Mouse (Mus musculus) limb, embryonic 13.5 days (tissue): ENCODE results near the gene E130311K13Rik. TPM values are rescaled to one million over a fixed set of nuclear protein-coding genes. Genes with fewer than 3 reads are reported as not detected.

ENCODE experiments used
- ATAC-seq: fragments of 200-750 bp; cut with Nextera tagmentation; 2 replicates; pipeline ENCODE4 v1.8.0; 2017; ENCODE audit warnings: low read depth, moderate number of reproducible peaks, moderate TSS enrichment; ENCODE audit not compliant: low FRiP score
- H3K27ac ChIP-seq: fragments of 300-500 bp; sonication (generic); 2 replicates; pipeline ENCODE4 v1.5.1; 2015; ENCODE audit warnings: inconsistent platforms, mild to moderate bottlenecking, moderate library complexity
- H3K27me3 ChIP-seq: fragments of 300-500 bp; sonication (generic); 2 replicates; pipeline ENCODE4 v1.6.1; 2015; ENCODE audit warnings: mild to moderate bottlenecking, inconsistent platforms
- H3K36me3 ChIP-seq: fragments of 300-500 bp; sonication (generic); 2 replicates; pipeline ENCODE4 v1.6.1; 2015; ENCODE audit warnings: inconsistent platforms, mild to moderate bottlenecking, moderate library complexity
- H3K4me1 ChIP-seq: fragments of 300-500 bp; sonication (generic); 2 replicates; pipeline ENCODE4 v1.6.1; 2015; ENCODE audit warnings: inconsistent platforms
- H3K4me2 ChIP-seq: fragments of 300-500 bp; sonication (generic); replicated peaks from 2 replicates; pipeline ENCODE4 v1.6.1; 2015; ENCODE audit warnings: inconsistent platforms, mild to moderate bottlenecking, moderate library complexity
- H3K4me3 ChIP-seq: fragments of 300-500 bp; sonication (generic); 2 replicates; pipeline ENCODE4 v1.5.1; 2015; ENCODE audit warnings: moderate library complexity, mild to moderate bottlenecking, inconsistent platforms
- H3K9ac ChIP-seq: fragments of 300-500 bp; sonication (generic); 2 replicates; pipeline ENCODE4 v1.6.1; 2015; ENCODE audit warnings: mild to moderate bottlenecking, inconsistent platforms
- H3K9me3 ChIP-seq: fragments of 300-500 bp; sonication (generic); 2 replicates; pipeline ENCODE4 v1.6.1; 2016; ENCODE audit warnings: inconsistent platforms
- WGBS: fragments of 180-500 bp; shearing (Covaris S2); methylation state at CpG from one replicate; pipeline ENCODE4 v1.1.7; 2015; 5-methylcytosine and 5-hydroxymethylcytosine counted together
- polyA plus RNA-seq: library from polyadenylated mRNA; unstranded; fragments of >200 nt; fragmentation: Nextera tagmentation; extraction: Ambion mirVana; gene quantifications from 2 replicates; pipeline ENCODE4 v1.2.1, GENCODE M21; 2015

Gene E130311K13Rik
- polyA plus RNA-seq, 1 experiment from 2014 or later, result 7.6 TPM

DNA sequence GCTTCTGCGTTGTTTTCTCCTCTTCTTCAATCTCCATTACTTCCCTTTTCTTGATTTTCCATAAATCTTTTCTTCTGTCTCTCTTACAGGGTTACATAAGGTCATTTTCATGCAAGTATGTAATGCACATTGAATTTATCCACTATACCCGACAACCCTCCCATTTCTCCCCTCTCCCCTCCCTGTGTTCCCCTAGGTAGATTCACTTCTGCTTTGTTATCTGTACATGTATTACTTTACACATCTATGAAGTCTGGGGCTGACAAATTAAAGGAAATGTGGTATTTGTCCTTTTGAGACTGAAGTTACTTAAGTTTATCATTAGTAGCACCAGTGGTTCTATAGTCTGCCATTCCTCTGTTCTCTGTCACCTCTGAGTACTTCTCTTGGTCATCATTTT, 48.2 kb downstream of the E130311K13Rik start:
- Histone ChIP-seq H3K9ac (no peak overlapping the region), H3K4me2 (no peak overlapping the region), H3K9me3 (peaks cover 6% of the 10 kb centered on the region; the same call in 1 of the 2 replicates), H3K36me3 (no peaks in the 10 kb centered on the region), H3K27ac (no peak overlapping the region), H3K27me3 (no peaks in the 10 kb centered on the region), H3K4me1 (no peaks in the 10 kb centered on the region), H3K4me3 (no peak overlapping the region)
- ATAC-seq, result no peak
- 92% methylated on average over 2 of the region's 2 CpGs for WGBS

DNA sequence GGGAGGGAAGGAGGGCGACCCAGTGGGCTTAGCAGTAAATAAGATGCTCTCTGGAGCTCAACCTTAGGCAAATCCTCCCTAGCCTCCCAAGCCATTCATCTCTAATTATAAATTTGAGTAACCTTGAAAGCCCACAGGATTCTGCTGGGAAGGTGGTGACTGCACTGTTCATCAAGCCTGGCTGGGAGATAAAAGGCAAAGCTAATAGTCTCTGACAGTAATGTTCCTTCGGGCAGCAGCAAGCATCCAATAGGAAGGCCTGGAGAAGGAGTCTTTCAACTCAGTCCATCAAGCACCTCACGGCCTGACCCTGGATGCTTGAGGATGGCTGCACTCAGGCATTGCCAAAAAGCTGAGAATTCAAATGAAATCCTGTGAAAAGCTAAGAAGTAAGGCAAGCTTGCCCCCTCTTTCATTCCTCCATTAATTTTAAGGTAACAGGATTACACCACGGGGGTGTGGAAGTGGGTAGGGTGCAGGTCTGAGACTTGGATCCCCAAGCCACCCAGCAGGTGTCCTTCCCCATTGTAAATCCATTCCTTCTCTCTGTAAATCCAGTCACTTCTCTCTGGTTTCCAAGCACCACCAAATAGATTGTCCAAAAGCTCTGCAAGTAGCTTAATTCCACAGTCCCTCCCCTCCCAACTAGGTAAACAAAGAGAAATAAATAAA, 50.1 kb downstream of the E130311K13Rik start:
- Histone ChIP-seq H3K9me3 (no peaks in the 10 kb centered on the region), H3K4me2 (no peak overlapping the region), H3K4me1 (no peaks in the 10 kb centered on the region), H3K9ac (no peak overlapping the region), H3K27ac (no peak overlapping the region), H3K36me3 (no peaks in the 10 kb centered on the region), H3K27me3 (no peaks in the 10 kb centered on the region), H3K4me3 (no peak overlapping the region)
- no peak for ATAC-seq
- WGBS, result 39% methylated on average over 4 of the region's 4 CpGs

- no peak overlapping the region for H3K9ac ChIP-seq
- no peak overlapping the region for H3K4me3 ChIP-seq
- peaks cover 7% of the 10 kb centered on the region; the same call in 1 of the 2 replicates for H3K4me1 ChIP-seq
- H3K27me3 ChIP-seq, result no peaks in the 10 kb centered on the region
- no peak overlapping the region for H3K27ac ChIP-seq
- H3K36me3 ChIP-seq, result no peaks in the 10 kb centered on the region
- H3K9me3 ChIP-seq, result no peaks in the 10 kb centered on the region
- WGBS, result 13% methylated on average over 1 of the region's 1 CpGs
- H3K4me2 ChIP-seq, result no peak overlapping the region
- ATAC-seq, result no peak
These were observed 56.5 kb downstream of the E130311K13Rik start for GRCm38 (mm10) chr3:63872818-63873217.

GRCm38 (mm10) chr3:63871249-63871648, 58.0 kb downstream of the E130311K13Rik start:
- whole genome bisulfite sequencing, result 36% methylated on average over 2 of the region's 2 CpGs
- peaks cover 7% of the 10 kb centered on the region; the same call in 1 of the 2 replicates for H3K4me1 ChIP-seq
- no peaks in the 10 kb centered on the region for H3K27me3 ChIP-seq
- no peak for ATAC-seq
- no peak overlapping the region for H3K27ac ChIP-seq
- H3K36me3 ChIP-seq, result no peaks in the 10 kb centered on the region
- no peaks in the 10 kb centered on the region for H3K9me3 ChIP-seq
- no peak overlapping the region for H3K9ac ChIP-seq
- no peak overlapping the region for H3K4me2 ChIP-seq
- H3K4me3 ChIP-seq, result no peak overlapping the region

DNA sequence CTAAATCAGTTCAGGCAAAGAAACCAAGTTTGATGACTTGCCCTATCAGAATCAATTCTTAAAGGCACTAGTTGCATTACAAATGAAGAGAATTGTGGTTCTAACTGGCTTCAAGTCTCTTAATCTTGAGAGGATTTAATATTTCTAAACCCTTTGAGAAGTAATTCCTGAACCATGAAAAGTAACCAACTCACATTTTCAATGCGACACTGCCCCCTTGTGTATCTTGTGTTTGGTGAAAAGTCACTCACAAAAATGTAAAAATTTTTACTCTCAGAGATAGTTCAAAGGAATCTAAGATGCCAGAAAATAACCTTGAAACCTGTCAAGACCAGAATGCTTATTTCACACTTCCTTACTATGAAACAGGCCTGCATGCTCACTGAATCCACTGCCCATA, 61.0 kb downstream of the E130311K13Rik start:
- 56% methylated on average over 1 of the region's 1 CpGs for WGBS
- H3K27me3 ChIP-seq, result no peaks in the 10 kb centered on the region
- H3K9me3 ChIP-seq, result no peaks in the 10 kb centered on the region
- ATAC-seq, result no peak
- H3K4me2 ChIP-seq, result no peak overlapping the region
- H3K36me3 ChIP-seq, result no peaks in the 10 kb centered on the region
- H3K4me3 ChIP-seq, result no peak overlapping the region
- no peak overlapping the region for H3K9ac ChIP-seq
- H3K27ac ChIP-seq, result no peak overlapping the region
- H3K4me1 ChIP-seq, result peaks cover 8% of the 10 kb centered on the region; the same call in 1 of the 2 replicates

DNA sequence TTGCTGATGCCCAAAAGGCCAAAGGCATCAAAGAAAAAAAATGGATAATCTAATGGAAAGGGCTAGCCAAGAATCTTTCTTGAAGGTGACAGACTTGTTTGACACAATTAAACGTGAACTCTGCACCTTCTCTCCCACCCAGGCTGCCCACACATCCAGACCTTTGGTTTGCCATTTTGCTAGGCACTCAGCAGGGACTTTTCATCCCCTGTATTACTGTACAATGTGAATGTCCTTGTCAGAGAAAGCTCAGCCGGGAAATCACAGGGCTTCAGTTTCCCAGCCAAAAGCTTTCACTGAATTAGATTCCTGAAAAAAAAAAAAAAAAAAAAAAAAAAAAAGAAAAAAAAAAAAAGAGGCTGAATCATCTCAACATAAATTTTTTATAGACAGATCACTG, 64.2 kb downstream of the E130311K13Rik start:
- WGBS, result 68% methylated on average over 2 of the region's 2 CpGs
- no peak overlapping the region for H3K27ac ChIP-seq
- H3K9ac ChIP-seq, result no peak overlapping the region
- no peak overlapping the region for H3K4me3 ChIP-seq
- H3K4me1 ChIP-seq, result 0 out of 2 replicates have a peak, but pooled peaks cover 4% of the 10 kb centered on the region
- no peak overlapping the region for H3K4me2 ChIP-seq
- no peaks in the 10 kb centered on the region for H3K9me3 ChIP-seq
- H3K36me3 ChIP-seq, result no peaks in the 10 kb centered on the region
- no peak for ATAC-seq
- H3K27me3 ChIP-seq, result no peaks in the 10 kb centered on the region

Other genes with a start within 250 kb of the E130311K13Rik start
- gene Plch1, start 30.0 kb downstream of the E130311K13Rik start, polyA plus RNA-seq, result 0.94 and 1.1 TPM in 2 replicates
- gene Slc33a1, start 35.3 kb upstream of the E130311K13Rik start, polyA plus RNA-seq, result 14.0 and 15.8 TPM in 2 replicates
- 53.1 and 53.3 TPM in 2 replicates for gene Gmps, start 46.6 kb upstream of the E130311K13Rik start, polyA plus RNA-seq
- gene Vmn2r1, start 152.1 kb upstream of the E130311K13Rik start, polyA plus RNA-seq, result 0.03 and 0.06 TPM in 2 replicates
- not detected in 2 replicates for gene Vmn2r2, start 212.5 kb upstream of the E130311K13Rik start, polyA plus RNA-seq